ENCODE assay signal across 37 mouse cellular contexts in genomic region chrX:48896803-48897202, GRCm38 (mm10). TPM values are rescaled to one million over a fixed set of nuclear protein-coding genes. Genes with fewer than 3 reads are reported as not detected.
DNase-seq lines count a peak whose midpoint lies in the region; ATAC-seq and TF ChIP-seq lines count a peak whose summit lies in the region.
"Had no signal": no experiment of that assay in that cellular context is flagged by ENCODE, and none has a peak within 500 bp of the region (broad histone marks: within the 10 kb centered on the region; RNA-seq: fewer than 3 reads in every experiment).

No protein-coding gene starts in this region.

- H3K4me1 ChIP-seq in hindbrain, embryonic 10.5 days (replicated peaks) = 0 out of 2 replicates have a peak, but pooled peaks cover 3% of the 10 kb centered on the region
- no peaks in the 10 kb centered on the region for H3K4me1 ChIP-seq in hindbrain, embryonic 12.5 days
- no peaks in the 10 kb centered on the region for H3K4me1 ChIP-seq in liver, embryonic 13.5 days (replicated peaks)
- no peaks in the 10 kb centered on the region for H3K4me1 ChIP-seq in lung, postnatal 0 days (ENCODE audit: insufficient read depth, low read depth, low read length)
- H3K4me1 ChIP-seq: embryonic facial prominence, embryonic 10.5 days; embryonic facial prominence, embryonic 15.5 days; forebrain, embryonic 12.5 days; heart, embryonic 10.5 days; heart, embryonic 15.5 days; hindbrain, embryonic 13.5 days; limb, embryonic 10.5 days; limb, embryonic 15.5 days; megakaryocyte, embryonic 14.5 days; neural tube, embryonic 12.5 days; stomach, embryonic 15.5 days had no signal

- no peaks in the 10 kb centered on the region for H3K36me3 ChIP-seq in hindbrain, embryonic 10.5 days
- no peaks in the 10 kb centered on the region for H3K36me3 ChIP-seq in hindbrain, embryonic 12.5 days
- no peaks in the 10 kb centered on the region for H3K36me3 ChIP-seq in liver, embryonic 13.5 days
- H3K36me3 ChIP-seq in lung, postnatal 0 days (ENCODE audit: insufficient read depth, low read length) = no peaks in the 10 kb centered on the region
- H3K36me3 ChIP-seq: embryonic facial prominence, embryonic 10.5 days; embryonic facial prominence, embryonic 15.5 days; forebrain, embryonic 12.5 days; heart, embryonic 10.5 days; heart, embryonic 15.5 days; hindbrain, embryonic 13.5 days; limb, embryonic 10.5 days; limb, embryonic 15.5 days; neural tube, embryonic 12.5 days; stomach, embryonic 15.5 days had no signal

- no peak overlapping the region for H3K4me3 ChIP-seq in hindbrain, embryonic 10.5 days
- H3K4me3 ChIP-seq in hindbrain, embryonic 12.5 days = no peak overlapping the region
- H3K4me3 ChIP-seq in liver, embryonic 13.5 days (replicated peaks) = no peak overlapping the region
- no peak overlapping the region for H3K4me3 ChIP-seq in lung, postnatal 0 days (ENCODE audit: low read depth, low read length)
- H3K4me3 ChIP-seq: embryonic facial prominence, embryonic 10.5 days; embryonic facial prominence, embryonic 15.5 days; forebrain, embryonic 12.5 days; heart, embryonic 10.5 days; heart, embryonic 15.5 days; hindbrain, embryonic 13.5 days; limb, embryonic 10.5 days; limb, embryonic 15.5 days; megakaryocyte, embryonic 14.5 days; myocyte; neural tube, embryonic 12.5 days; stomach, embryonic 15.5 days had no signal

- TF ChIP-seq CTCF in lung, postnatal 0 days (IDR thresholded peaks at IDR 0.05) = no peak

- H3K9me3 ChIP-seq in hindbrain, embryonic 10.5 days = no peaks in the 10 kb centered on the region
- no peaks in the 10 kb centered on the region for H3K9me3 ChIP-seq in hindbrain, embryonic 12.5 days (replicated peaks)
- H3K9me3 ChIP-seq in liver, embryonic 13.5 days (replicated peaks) = no peaks in the 10 kb centered on the region
- H3K9me3 ChIP-seq in lung, postnatal 0 days (ENCODE audit: low read length) = no peaks in the 10 kb centered on the region
- H3K9me3 ChIP-seq: embryonic facial prominence, embryonic 10.5 days; embryonic facial prominence, embryonic 15.5 days; forebrain, embryonic 12.5 days; heart, embryonic 10.5 days; heart, embryonic 15.5 days; hindbrain, embryonic 13.5 days; limb, embryonic 10.5 days; limb, embryonic 15.5 days; megakaryocyte, embryonic 14.5 days; neural tube, embryonic 12.5 days; stomach, embryonic 15.5 days had no signal

- H3K27ac ChIP-seq in hindbrain, embryonic 10.5 days = no peak overlapping the region
- no peak overlapping the region for H3K27ac ChIP-seq in hindbrain, embryonic 12.5 days
- peak overlapping the region; percentile 23; the same call in 1 of the 2 replicates for H3K27ac ChIP-seq in liver, embryonic 13.5 days
- H3K27ac ChIP-seq in lung, postnatal 0 days (ENCODE audit: low read length) = no peak overlapping the region
- H3K27ac ChIP-seq: embryonic facial prominence, embryonic 10.5 days; embryonic facial prominence, embryonic 15.5 days; forebrain, embryonic 12.5 days; heart, embryonic 10.5 days; heart, embryonic 15.5 days; hindbrain, embryonic 13.5 days; limb, embryonic 10.5 days; limb, embryonic 15.5 days; neural tube, embryonic 12.5 days; stomach, embryonic 15.5 days had no signal

- DNase-seq in hindbrain, embryonic 10.5 days (ENCODE audit: low spot score) = peak; percentile 9
- DNase-seq in embryo, embryonic 10.5 days (ENCODE audit: low spot score) = peak; percentile 50
- DNase-seq in liver, embryonic 13.5 days = no peak
- peak; percentile 3 for DNase-seq in yolk sac, embryonic 10.5 days (ENCODE audit: low spot score)
- no peak for DNase-seq in lung, postnatal 0 days (ENCODE audit: low spot score)
- DNase-seq in adrenal gland, postnatal 25 days = no peak
- DNase-seq: adrenal gland, adult 8-10 months; cerebellum, adult 8-10 months; cerebellum, postnatal 36 days; forebrain, postnatal 0 days; gastrocnemius, postnatal 14 days; kidney, postnatal 14 days; layer of hippocampus, adult 9-11 months; lung, postnatal 4 days had no signal

- ATAC-seq in hindbrain, embryonic 12.5 days (ENCODE audit: low FRiP score) = no peak
- peak; percentile 81 for ATAC-seq in liver, embryonic 13.5 days (ENCODE audit: low read depth)
- no peak for ATAC-seq in lung, postnatal 0 days
- ATAC-seq: forebrain, postnatal 0 days; intestine, embryonic 16.5 days; midbrain, embryonic 16.5 days had no signal

- WGBS in hindbrain, embryonic 10.5 days = 39% methylated on average over 6 of the region's 6 CpGs
- WGBS in hindbrain, embryonic 12.5 days = 38% methylated on average over 6 of the region's 6 CpGs
- WGBS in liver, embryonic 13.5 days (ENCODE audit: insufficient replicate concordance) = 55% methylated on average over 6 of the region's 6 CpGs
- 27% methylated on average over 6 of the region's 6 CpGs for WGBS in lung, postnatal 0 days

- no peak overlapping the region for H3K4me2 ChIP-seq in hindbrain, embryonic 12.5 days (replicated peaks)
- H3K4me2 ChIP-seq in liver, embryonic 13.5 days = no peak overlapping the region
- H3K4me2 ChIP-seq in lung, postnatal 0 days (replicated peaks; ENCODE audit: low read depth, low read length) = no peak overlapping the region
- H3K4me2 ChIP-seq: embryonic facial prominence, embryonic 15.5 days; forebrain, embryonic 12.5 days; heart, embryonic 15.5 days; hindbrain, embryonic 13.5 days; limb, embryonic 15.5 days; neural tube, embryonic 12.5 days; stomach, embryonic 15.5 days had no signal

- H3K9ac ChIP-seq in hindbrain, embryonic 12.5 days = no peak overlapping the region
- H3K9ac ChIP-seq in liver, embryonic 13.5 days = no peak overlapping the region
- no peak overlapping the region for H3K9ac ChIP-seq in lung, postnatal 0 days (replicated peaks; ENCODE audit: low read depth)
- H3K9ac ChIP-seq: embryonic facial prominence, embryonic 15.5 days; forebrain, embryonic 12.5 days; forebrain, postnatal 0 days; heart, embryonic 15.5 days; hindbrain, embryonic 13.5 days; limb, embryonic 15.5 days; neural tube, embryonic 12.5 days; stomach, embryonic 15.5 days had no signal

- no peak for TF ChIP-seq EP300 in lung, postnatal 0 days (IDR thresholded peaks at IDR 0.05)

- no peaks in the 10 kb centered on the region for H3K27me3 ChIP-seq in hindbrain, embryonic 10.5 days (ENCODE audit: insufficient read depth, poor library complexity, severe bottlenecking)
- H3K27me3 ChIP-seq in hindbrain, embryonic 12.5 days = no peaks in the 10 kb centered on the region
- H3K27me3 ChIP-seq in liver, embryonic 13.5 days = no peaks in the 10 kb centered on the region
- no peaks in the 10 kb centered on the region for H3K27me3 ChIP-seq in lung, postnatal 0 days (replicated peaks; ENCODE audit: insufficient read depth, low read length)
- H3K27me3 ChIP-seq: CH12.LX; embryonic facial prominence, embryonic 15.5 days; forebrain, embryonic 12.5 days; heart, embryonic 15.5 days; hindbrain, embryonic 13.5 days; limb, embryonic 15.5 days; neural tube, embryonic 12.5 days; stomach, embryonic 15.5 days had no signal

RNA-seq across cellular contexts. Expression of gene Gm595, which starts 19.3 kb away (rescaled TPM):
- not detected in 2 replicates for polyA plus RNA-seq in hindbrain, embryonic 10.5 days (2016; fragmentation: Nextera tagmentation; extraction: Ambion mirVana)
- polyA plus RNA-seq in hindbrain, embryonic 12.5 days (2016; fragmentation: Nextera tagmentation; extraction: Ambion mirVana) = not detected in 2 replicates
- 0.17 and 0.39 TPM in 2 replicates for polyA plus RNA-seq in liver, embryonic 13.5 days (2015; fragmentation: Nextera tagmentation; extraction: Ambion mirVana)
- polyA plus RNA-seq in lung, postnatal 0 days (2015; fragmentation: Nextera tagmentation; extraction: Ambion mirVana) = not detected in 2 replicates
- total RNA-seq in adrenal gland, postnatal 25 days (2021) = not detected in 2 replicates
- total RNA-seq: CH12.LX; forebrain, postnatal 0 days; granulocyte monocyte progenitor cell, adult 5-6 weeks; heart, postnatal 25 days; left cerebral cortex, postnatal 10 days had no signal
- polyA plus RNA-seq: C2C12; embryonic facial prominence, embryonic 10.5 days; embryonic facial prominence, embryonic 15.5 days; forebrain, embryonic 12.5 days; heart, embryonic 15.5 days; hindbrain, embryonic 13.5 days; intestine, embryonic 16.5 days; kidney, embryonic 14.5 days; limb, embryonic 10.5 days; limb, embryonic 15.5 days; lung, embryonic 16.5 days; midbrain, embryonic 16.5 days; myocyte; neural tube, embryonic 12.5 days; small intestine, adult 2 months; stomach, embryonic 15.5 days had no signal

Comparison
In these comparisons a context has a peak if more than half of its experiments do, and no peak if none do; other contexts are left out.
1. DNase-seq: peak in hindbrain, embryonic 10.5 days (single experiment), embryo, embryonic 10.5 days (single experiment) and yolk sac, embryonic 10.5 days (single experiment); none in liver, embryonic 13.5 days (single experiment), lung, postnatal 0 days (single experiment) and adrenal gland, postnatal 25 days (single experiment).